Mouse (Mus musculus) hindbrain, embryonic 13.5 days (tissue): ENCODE measurements around the gene Lrrn4cl. TPM values are rescaled to one million over a fixed set of nuclear protein-coding genes. Genes with fewer than 3 reads are reported as not detected.

Source experiments
- ATAC-seq: fragments of 200-750 bp; cut with Nextera tagmentation; 2 replicates; pipeline ENCODE4 v1.8.0; 2017; ENCODE audit warnings: moderate TSS enrichment; ENCODE audit not compliant: low FRiP score
- H3K27ac ChIP-seq: fragments of 300-500 bp; sonication (generic); 2 replicates; pipeline ENCODE4 v1.5.1; 2015; ENCODE audit warnings: inconsistent platforms, mild to moderate bottlenecking, moderate library complexity
- H3K27me3 ChIP-seq: fragments of 300-500 bp; sonication (generic); 2 replicates; pipeline ENCODE4 v1.6.1; 2015; ENCODE audit warnings: mild to moderate bottlenecking, inconsistent platforms
- H3K36me3 ChIP-seq: fragments of 300-500 bp; sonication (generic); 2 replicates; pipeline ENCODE4 v1.6.1; 2015; ENCODE audit warnings: mild to moderate bottlenecking, inconsistent platforms
- H3K4me1 ChIP-seq: fragments of 300-500 bp; sonication (generic); replicated peaks from 2 replicates; pipeline ENCODE4 v1.6.1; 2015; ENCODE audit warnings: inconsistent platforms
- H3K4me2 ChIP-seq: fragments of 300-500 bp; sonication (generic); 2 replicates; pipeline ENCODE4 v1.6.1; 2015; ENCODE audit warnings: inconsistent platforms, mild to moderate bottlenecking, moderate library complexity
- H3K4me3 ChIP-seq: fragments of 300-500 bp; sonication (generic); 2 replicates; pipeline ENCODE4 v1.5.1; 2015; ENCODE audit warnings: mild to moderate bottlenecking, inconsistent platforms
- H3K9ac ChIP-seq: fragments of 300-500 bp; sonication (generic); 2 replicates; pipeline ENCODE4 v1.6.1; 2015; ENCODE audit warnings: mild to moderate bottlenecking, inconsistent platforms
- H3K9me3 ChIP-seq: fragments of 300-500 bp; sonication (generic); 2 replicates; pipeline ENCODE4 v1.6.1; 2016; ENCODE audit warnings: inconsistent platforms
- WGBS: fragments of 180-500 bp; shearing (Covaris S2); methylation state at CpG from one replicate; pipeline ENCODE4 v1.1.7; 2015; 5-methylcytosine and 5-hydroxymethylcytosine counted together
- polyA plus RNA-seq: library from polyadenylated mRNA; unstranded; fragments of >200 nt; fragmentation: Nextera tagmentation; extraction: Ambion mirVana; gene quantifications from 2 replicates; pipeline ENCODE4 v1.2.1, GENCODE M21; 2015

Lrrn4cl gene
- polyA plus RNA-seq, 1 experiment from 2014 or later, result 1.0 TPM

GRCm38 (mm10) chr19:8870838-8871237 is 20.3 kb downstream of the Lrrn4cl start:
- Histone ChIP-seq H3K9ac (peak overlapping the region; percentile 98), H3K4me3 (peak overlapping the region; percentile 92), H3K9me3 (no peaks in the 10 kb centered on the region), H3K4me1 (peaks cover 18% of the 10 kb centered on the region), H3K4me2 (peak overlapping the region; percentile 54), H3K27me3 (no peaks in the 10 kb centered on the region), H3K36me3 (peaks cover 29% of the 10 kb centered on the region), H3K27ac (peak overlapping the region; percentile 84)
- WGBS, result 62% methylated on average over 9 of the region's 9 CpGs
- peak; percentile 35 for ATAC-seq

- ATAC-seq, result peak; percentile 98
- 1% methylated on average over 59 of the region's 59 CpGs for WGBS
- Histone ChIP-seq H3K4me1 (peaks cover 18% of the 10 kb centered on the region), H3K4me3 (peak within 1 kb of the TSS; percentile 92), H3K36me3 (peaks cover 36% of the 10 kb centered on the region), H3K9me3 (no peaks in the 10 kb centered on the region), H3K27ac (peak within 1 kb of the TSS; percentile 85), H3K4me2 (peak within 1 kb of the TSS; percentile 97), H3K9ac (peak within 1 kb of the TSS; percentile 98), H3K27me3 (no peaks in the 10 kb centered on the region)
Observed at GRCm38 (mm10) chr19:8871267-8872186, 21.0 kb downstream of the Lrrn4cl start, which contains the start of gene Ubxn1. Gene Ubxn1, plus strand, starts transcription at chr19:8871496.

DNA sequence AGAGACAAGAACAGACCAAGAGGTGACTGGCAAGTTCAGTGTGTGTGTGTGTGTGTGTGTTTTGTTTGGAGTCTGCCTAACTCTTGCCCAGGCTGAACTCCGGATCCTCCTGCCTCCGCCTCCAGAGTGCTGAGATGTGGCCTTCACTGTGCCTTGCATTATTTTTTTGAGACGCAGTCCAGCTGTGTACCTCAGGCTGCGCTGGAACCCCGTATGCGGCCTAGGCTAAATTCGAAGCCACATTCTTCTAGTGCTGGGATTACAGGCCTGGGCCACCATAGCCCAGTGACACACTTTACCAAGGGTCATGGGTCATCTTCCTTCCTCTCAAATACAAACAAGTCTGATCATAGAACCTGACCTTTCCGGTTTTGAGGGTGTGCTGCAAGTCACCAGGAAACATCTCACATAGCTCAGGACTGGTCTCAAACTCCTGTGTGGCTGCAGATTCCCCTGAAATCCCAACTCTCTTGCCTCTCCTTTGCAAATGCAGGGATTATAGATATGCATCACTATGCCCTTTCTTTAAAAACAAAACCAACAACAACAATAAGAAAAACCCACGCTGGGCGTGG is 21.8 kb downstream of the Lrrn4cl start:
- 72% methylated on average over 10 of the region's 10 CpGs for WGBS
- Histone ChIP-seq H3K36me3 (peaks cover 42% of the 10 kb centered on the region), H3K9ac (peak overlapping the region; percentile 98), H3K27ac (peak overlapping the region; percentile 85; the same call in 1 of the 2 replicates), H3K27me3 (no peaks in the 10 kb centered on the region), H3K9me3 (no peaks in the 10 kb centered on the region), H3K4me1 (peaks cover 18% of the 10 kb centered on the region), H3K4me3 (peak overlapping the region; percentile 92), H3K4me2 (peak overlapping the region; percentile 97)
- no peak for ATAC-seq

DNA sequence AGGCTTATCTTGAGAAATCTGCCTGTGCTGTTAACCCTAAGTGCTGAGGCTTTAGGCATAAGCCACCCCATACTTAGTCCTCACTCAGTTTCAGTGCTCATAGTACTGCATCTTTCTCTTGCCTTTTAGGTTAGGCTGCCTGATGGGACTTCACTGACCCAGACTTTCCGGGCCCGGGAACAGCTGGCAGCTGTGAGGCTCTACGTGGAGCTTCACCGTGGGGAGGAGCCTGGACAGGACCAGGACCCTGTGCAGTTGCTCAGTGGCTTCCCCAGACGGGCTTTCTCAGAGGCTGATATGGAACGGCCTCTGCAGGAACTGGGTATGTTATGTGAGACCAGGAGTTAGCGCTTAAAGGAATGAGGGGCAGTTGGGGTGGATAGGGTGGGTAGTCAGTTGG is 24.5 kb downstream of the Lrrn4cl start:
- H3K9ac ChIP-seq, result no peak overlapping the region; the same call in 1 of the 2 replicates
- H3K4me1 ChIP-seq, result peaks cover 31% of the 10 kb centered on the region
- peaks cover 42% of the 10 kb centered on the region for H3K36me3 ChIP-seq
- no peaks in the 10 kb centered on the region for H3K9me3 ChIP-seq
- no peaks in the 10 kb centered on the region for H3K27me3 ChIP-seq
- no peak for ATAC-seq
- no peak overlapping the region for H3K4me2 ChIP-seq
- H3K27ac ChIP-seq, result no peak overlapping the region
- H3K4me3 ChIP-seq, result no peak overlapping the region
- WGBS, result 96% methylated on average over 7 of the region's 7 CpGs

- peak within 1 kb of the TSS; percentile 81 for H3K4me3 ChIP-seq
- H3K9ac ChIP-seq, result peak within 1 kb of the TSS; percentile 95
- peak within 1 kb of the TSS; percentile 91 for H3K27ac ChIP-seq
- H3K36me3 ChIP-seq, result peaks cover 17% of the 10 kb centered on the region
- peak within 1 kb of the TSS; percentile 68 for H3K4me2 ChIP-seq
- peaks cover 16% of the 10 kb centered on the region for H3K4me1 ChIP-seq
- WGBS, result under 1% methylated on average over 42 of the region's 42 CpGs
- H3K9me3 ChIP-seq, result no peaks in the 10 kb centered on the region
- ATAC-seq, result peak; percentile 97
- no peaks in the 10 kb centered on the region for H3K27me3 ChIP-seq
Observed at GRCm38 (mm10) chr19:8880311-8881033, 29.9 kb downstream of the Lrrn4cl start, which contains the start of gene Uqcc3. Gene Uqcc3, minus strand, starts transcription at chr19:8880923.

DNA sequence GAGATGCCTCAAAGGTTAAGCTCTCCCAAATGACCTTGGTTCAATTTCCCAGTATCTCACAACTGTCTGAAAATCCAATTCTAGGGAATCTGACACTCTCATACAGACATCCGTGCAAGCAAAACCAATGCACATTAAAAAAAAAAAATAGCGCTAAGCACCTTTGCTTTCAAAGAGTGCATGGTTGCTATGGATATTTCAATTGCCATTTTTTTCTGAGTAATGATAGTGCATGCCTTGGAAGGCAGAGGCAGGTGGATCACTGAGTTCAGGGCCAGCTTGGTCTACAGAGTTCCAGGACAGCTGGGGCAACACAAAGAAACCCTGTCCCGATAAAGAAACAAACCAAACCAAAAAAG is 30.4 kb downstream of the Lrrn4cl start:
- peak overlapping the region; percentile 81 for H3K4me3 ChIP-seq
- H3K4me2 ChIP-seq, result peak overlapping the region; percentile 68
- H3K27me3 ChIP-seq, result no peaks in the 10 kb centered on the region
- H3K27ac ChIP-seq, result peak overlapping the region; percentile 91; the same call in 1 of the 2 replicates
- peaks cover 16% of the 10 kb centered on the region for H3K4me1 ChIP-seq
- 0 out of 2 replicates have a peak, but pooled peaks have one; percentile 3 for ATAC-seq
- no peaks in the 10 kb centered on the region for H3K9me3 ChIP-seq
- 14% methylated on average over 3 of the region's 3 CpGs for WGBS
- H3K9ac ChIP-seq, result peak overlapping the region; percentile 95
- peaks cover 11% of the 10 kb centered on the region for H3K36me3 ChIP-seq

GRCm38 (mm10) chr19:8883616-8884015 is 33.0 kb downstream of the Lrrn4cl start, which contains the start of the genes Lbhd1 and Gm49403:
Gene Lbhd1, plus strand, starts transcription at chr19:8883732.
Gene Gm49403, plus strand, starts transcription at chr19:8883930.
- Histone ChIP-seq H3K9ac (no peak within 1 kb of the TSS), H3K4me3 (no peak within 1 kb of the TSS), H3K27me3 (no peaks in the 10 kb centered on the region), H3K9me3 (no peaks in the 10 kb centered on the region), H3K4me2 (no peak within 1 kb of the TSS), H3K36me3 (no peaks in the 10 kb centered on the region), H3K4me1 (peaks cover 24% of the 10 kb centered on the region), H3K27ac (no peak within 1 kb of the TSS)
- 84% methylated on average over 3 of the region's 3 CpGs for WGBS
- no peak for ATAC-seq

GRCm38 (mm10) chr19:8886916-8887584 is 36.5 kb downstream of the Lrrn4cl start:
- WGBS, result 50% methylated on average over 1 of the region's 1 CpGs
- Histone ChIP-seq H3K4me2 (0 out of 2 replicates have a peak overlapping the region, but pooled peaks have one; percentile 76), H3K4me1 (peaks cover 16% of the 10 kb centered on the region), H3K4me3 (no peak overlapping the region), H3K9me3 (no peaks in the 10 kb centered on the region), H3K27me3 (no peaks in the 10 kb centered on the region), H3K9ac (no peak overlapping the region), H3K36me3 (peaks cover 7% of the 10 kb centered on the region; the same call in 1 of the 2 replicates), H3K27ac (no peak overlapping the region)
- ATAC-seq, result no peak

- WGBS, result 17% methylated on average over 19 of the region's 19 CpGs
- ATAC-seq, result no peak
- no peaks in the 10 kb centered on the region for H3K27me3 ChIP-seq
- H3K36me3 ChIP-seq, result peaks cover 7% of the 10 kb centered on the region; the same call in 1 of the 2 replicates
- peak overlapping the region; percentile 62 for H3K4me3 ChIP-seq
- peak overlapping the region; percentile 76 for H3K4me2 ChIP-seq
- H3K9ac ChIP-seq, result peak overlapping the region; percentile 81
- no peaks in the 10 kb centered on the region for H3K9me3 ChIP-seq
- peaks cover 19% of the 10 kb centered on the region for H3K4me1 ChIP-seq
- H3K27ac ChIP-seq, result peak overlapping the region; percentile 86
Observed at GRCm38 (mm10) chr19:8887585-8888463, 37.3 kb downstream of the Lrrn4cl start.

- Histone ChIP-seq H3K9ac (peak within 1 kb of the TSS; percentile 81), H3K27ac (peak within 1 kb of the TSS; percentile 86), H3K4me2 (peak within 1 kb of the TSS; percentile 76), H3K4me1 (peaks cover 25% of the 10 kb centered on the region), H3K27me3 (no peaks in the 10 kb centered on the region), H3K36me3 (peaks cover 7% of the 10 kb centered on the region; the same call in 1 of the 2 replicates), H3K4me3 (peak within 1 kb of the TSS; percentile 62), H3K9me3 (no peaks in the 10 kb centered on the region)
- under 1% methylated on average over 58 of the region's 58 CpGs for WGBS
- ATAC-seq, result peak; percentile 95
Observed at GRCm38 (mm10) chr19:8888511-8889385, 38.2 kb downstream of the Lrrn4cl start, which contains the start of the genes 1810009A15Rik and Gm49416. Gene 1810009A15Rik, plus strand, starts transcription at chr19:8888853. Gene Gm49416, plus strand, starts transcription at chr19:8888926.
